Mouse (Mus musculus): ENCODE data around the gene Gm21915.

- TF ChIP-seq GATA1 (IDR thresholded peaks at IDR 0.05; ENCODE audit: low read length) = no peak
- no peak for TF ChIP-seq TAL1 (IDR thresholded peaks at IDR 0.05; ENCODE audit: low read length)
Observed at GRCm38 (mm10) chr9:40678653-40679052, 8.2 kb downstream of the Gm21915 start.

Measured in erythroblast, embryonic 14.5 days (primary cell).